Mouse (Mus musculus) layer of hippocampus, postnatal 10 days (tissue): ENCODE data around the gene Itpr3. TPM values are rescaled to one million over a fixed set of nuclear protein-coding genes. Genes with fewer than 3 reads are reported as not detected.

Experiments
- DNase-seq, 2 experiments: peaks; one replicate each; pipeline ENCODE4 v3.0.0; 2021; ENCODE audit warnings: low spot score in 2 of 2
- long read RNA-seq: library from polyadenylated mRNA; stranded (forward); transcript quantifications from one replicate; pipeline ENCODE4 v2.0.0, GENCODE M21; 2023
- total RNA-seq, 2 experiments: library from RNA; stranded (reverse); gene quantifications; 2 replicates each; pipeline ENCODE4 v1.2.3; 2021

The Itpr3 gene
- 1 to 10 TPM; 2.4 to 2.9 TPM for total RNA-seq
- long read RNA-seq, partial matches to known transcripts, result 2 of 2 reads
- long read RNA-seq, other reads (novel, unspliced or antisense), result 0 of 2 reads

- DNase-seq, result no peak
Observed at GRCm38 (mm10) chr17:27056812-27057516, at the start of gene Itpr3. Gene Itpr3, plus strand, starts transcription at chr17:27057304.

- no peak for DNase-seq
Observed at GRCm38 (mm10) chr17:27008277-27008676, 48.8 kb upstream of the Itpr3 start.

DNA sequence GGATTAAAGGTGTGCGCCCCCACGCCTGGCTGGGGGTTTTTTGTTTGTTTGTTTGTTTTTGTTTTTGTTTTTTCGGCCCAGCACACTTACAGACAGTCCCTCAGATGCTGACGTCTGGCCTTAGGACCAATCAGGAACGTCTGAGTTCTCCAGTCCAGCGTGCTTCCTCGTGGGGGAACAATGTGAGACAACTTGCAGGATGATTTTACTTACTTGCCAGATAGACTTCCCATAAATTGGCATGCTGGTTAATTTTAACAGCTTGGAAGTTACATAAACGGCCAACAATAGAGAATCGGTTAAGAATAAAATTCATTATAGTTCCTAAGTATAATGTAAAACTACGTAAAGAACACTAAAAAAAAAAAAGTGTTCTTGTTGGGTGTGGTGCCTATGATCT, 45.9 kb upstream of the Itpr3 start:
- DNase-seq, result no peak

- no peak for DNase-seq
Observed at GRCm38 (mm10) chr17:27011998-27012672, 45.0 kb upstream of the Itpr3 start.

DNA sequence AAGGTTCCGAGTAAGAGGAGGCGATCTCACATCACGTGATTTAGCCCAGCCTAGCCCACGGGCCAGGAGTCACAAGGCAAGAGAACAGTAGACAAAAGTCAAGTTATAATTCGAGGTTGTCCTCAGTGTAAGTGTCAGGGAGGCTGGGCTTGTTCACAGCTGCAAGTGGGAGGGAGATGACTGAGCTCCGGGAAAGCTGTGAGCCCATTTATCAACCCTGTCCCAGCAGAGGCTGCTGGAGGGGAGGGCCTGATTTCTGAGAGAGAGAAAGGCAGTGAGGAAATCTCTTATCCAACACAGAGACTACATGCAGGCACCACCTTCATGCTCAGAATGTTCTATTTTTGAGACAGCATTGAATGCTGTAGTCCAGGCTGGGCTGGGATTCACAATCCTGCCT, 44.2 kb upstream of the Itpr3 start:
- DNase-seq, result no peak

- peak; percentile 84 to 89 for DNase-seq
Observed at GRCm38 (mm10) chr17:27017564-27018499, 39.3 kb upstream of the Itpr3 start.

- peak; percentile 50 to 58 for DNase-seq
Observed at GRCm38 (mm10) chr17:27018555-27019196, 38.4 kb upstream of the Itpr3 start.

DNA sequence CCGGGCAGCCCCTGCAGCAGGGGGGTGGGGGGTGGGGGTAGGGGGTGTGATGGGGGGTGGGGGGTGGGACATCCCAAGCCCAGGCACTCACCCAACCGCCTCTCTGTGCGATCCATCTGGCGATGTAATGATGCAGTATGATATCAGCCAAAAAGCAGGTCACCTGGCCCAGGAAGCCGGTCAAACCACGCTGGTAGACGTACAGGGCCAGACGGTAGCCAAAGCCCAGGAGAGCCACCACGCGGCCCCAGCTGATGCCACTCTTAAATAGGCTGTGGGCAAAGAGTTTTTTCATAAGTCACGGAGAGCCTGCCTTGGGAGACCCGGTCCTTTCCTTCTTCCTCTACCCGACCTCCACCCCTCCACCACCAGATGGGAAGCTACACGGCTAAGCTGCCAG, 36.0 kb upstream of the Itpr3 start:
- DNase-seq, result no peak

DNA sequence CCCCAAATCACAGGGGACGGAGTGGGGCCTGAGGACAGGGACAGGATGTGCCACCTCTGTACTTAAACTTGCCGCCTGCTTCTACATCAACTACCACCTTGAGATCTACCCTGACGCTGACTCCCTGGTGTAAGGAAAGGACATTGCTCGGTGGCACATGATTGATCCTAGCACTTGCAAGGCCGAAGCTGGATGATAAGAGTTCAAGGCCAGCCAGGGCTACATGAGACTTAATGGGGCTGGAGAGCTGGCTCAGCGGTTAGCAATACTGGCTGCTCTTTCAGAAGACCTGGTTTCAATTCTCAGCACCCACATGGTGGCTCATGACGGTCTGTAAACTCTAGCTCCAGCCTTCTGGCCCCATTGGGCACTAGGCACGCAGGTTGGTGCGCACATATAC, 35.4 kb upstream of the Itpr3 start:
- no peak for DNase-seq

DNA sequence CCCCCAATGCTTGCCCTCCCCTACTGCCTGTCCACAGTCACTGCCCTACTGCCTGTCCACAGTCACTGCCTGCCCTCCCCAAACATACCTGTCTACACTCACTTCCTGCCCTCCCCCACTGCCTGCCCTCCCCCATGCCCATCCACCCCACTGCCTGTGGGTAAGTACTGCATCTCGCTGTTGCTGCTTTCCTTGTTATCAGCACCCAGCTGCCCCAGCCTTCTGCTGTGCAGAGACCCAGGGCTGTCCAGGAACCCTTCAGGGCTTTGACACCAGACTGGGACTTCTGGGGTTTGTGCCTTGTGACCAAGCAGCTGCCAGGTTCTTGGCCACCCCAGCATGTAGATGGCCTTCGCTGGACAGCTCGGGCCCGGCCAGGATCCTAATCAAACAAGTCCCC, 33.8 kb upstream of the Itpr3 start:
- no peak for DNase-seq

DNA sequence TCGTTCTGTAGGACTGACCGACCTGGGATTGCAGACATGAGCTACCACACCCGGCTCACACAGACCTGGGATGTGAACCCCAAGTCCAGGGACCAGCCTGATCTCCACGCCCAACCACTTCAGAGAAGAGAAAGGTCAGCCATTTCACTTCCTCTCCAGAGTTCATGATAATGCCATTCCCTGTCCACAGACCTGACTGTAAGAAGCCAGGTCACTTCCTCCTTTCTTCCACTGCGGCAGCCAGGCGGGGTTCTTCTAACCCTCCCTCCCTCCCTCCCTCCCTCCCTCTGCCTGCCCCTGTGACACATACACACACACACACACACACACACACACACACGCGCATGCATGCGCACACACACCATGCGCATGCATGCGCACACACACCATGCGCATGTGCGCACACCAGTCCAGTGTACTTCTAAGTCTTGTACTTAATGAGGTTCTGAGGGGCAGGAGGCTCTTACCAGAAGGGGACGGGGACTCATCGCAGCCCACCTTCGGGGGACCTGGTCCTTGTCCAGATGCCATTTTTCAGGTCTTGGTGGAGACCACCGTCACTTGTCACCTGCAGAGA, 31.7 kb upstream of the Itpr3 start:
- DNase-seq, result no peak

- no peak for DNase-seq
Observed at GRCm38 (mm10) chr17:27025951-27026350, 31.2 kb upstream of the Itpr3 start.

- DNase-seq, result peak; percentile 60 to 67
Observed at GRCm38 (mm10) chr17:27027460-27028283, 29.4 kb upstream of the Itpr3 start.

- peak; percentile 93 for DNase-seq
Observed at GRCm38 (mm10) chr17:27028284-27028795, 28.8 kb upstream of the Itpr3 start.

- DNase-seq, result no peak
Observed at GRCm38 (mm10) chr17:27028909-27029308, 28.2 kb upstream of the Itpr3 start, which contains the start of gene Bak1. Gene Bak1, minus strand, starts transcription at chr17:27029009.

DNA sequence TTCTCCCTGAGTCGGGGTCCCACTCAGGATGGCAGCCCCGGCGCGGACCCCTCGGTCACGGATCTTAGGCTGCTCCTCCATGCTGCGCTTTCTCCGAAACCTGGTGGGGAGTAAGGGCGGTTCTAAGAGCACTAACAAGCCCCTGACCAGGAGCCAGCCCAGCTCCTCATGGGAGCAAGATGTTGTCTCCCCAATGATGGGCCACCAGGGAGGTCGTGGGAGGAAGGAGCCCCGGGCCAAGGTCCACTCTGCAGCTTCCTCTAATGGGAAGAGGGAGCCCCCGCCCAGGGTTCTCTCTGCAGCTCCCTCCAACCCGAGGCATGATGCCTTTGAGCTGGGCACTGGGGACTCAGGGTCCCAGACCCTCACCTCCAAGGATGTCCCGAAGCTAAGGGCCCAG, 27.7 kb upstream of the Itpr3 start:
- peak in 1 of 2 experiments; percentile 25 for DNase-seq

- no peak for DNase-seq
Observed at GRCm38 (mm10) chr17:27030896-27031295, 26.2 kb upstream of the Itpr3 start.

GRCm38 (mm10) chr17:27032328-27032727, 24.8 kb upstream of the Itpr3 start:
- no peak for DNase-seq

GRCm38 (mm10) chr17:27032869-27033268, 24.2 kb upstream of the Itpr3 start:
- DNase-seq, result peak; percentile 83

GRCm38 (mm10) chr17:27036465-27036864, 20.6 kb upstream of the Itpr3 start:
- DNase-seq, result no peak
